Mouse (Mus musculus): ENCODE data around the gene Tpmt. TPM values are rescaled to one million over a fixed set of nuclear protein-coding genes. Genes with fewer than 3 reads are reported as not detected.
A peak's percentile ranks its signal among the peaks of the same experiment; 100 is the strongest.

Tpmt gene
- polyA plus RNA-seq, 1 experiment from 2014 or later, result 13.6 TPM

GRCm38 (mm10) chr13:47040061-47040460 lies 4.5 kb downstream of the Tpmt start:
- Histone ChIP-seq H3K4me3 (no peak overlapping the region), H3K27me3 (no peaks in the 10 kb centered on the region), H3K9me3 (replicated peaks) (no peaks in the 10 kb centered on the region), H3K4me1 (replicated peaks) (peaks cover 11% of the 10 kb centered on the region), H3K27ac (no peak overlapping the region), H3K4me2 (no peak overlapping the region), H3K36me3 (no peaks in the 10 kb centered on the region), H3K9ac (no peak overlapping the region)
- no peak for ATAC-seq (replicated peaks; ENCODE audit: insufficient number of reproducible peaks, insufficient read depth, low FRiP score, low read depth)
- 84% methylated on average over 5 of the region's 5 CpGs for WGBS

- ATAC-seq (replicated peaks; ENCODE audit: insufficient number of reproducible peaks, insufficient read depth, low FRiP score, low read depth), result no peak
- H3K27me3 ChIP-seq, result no peaks in the 10 kb centered on the region
- no peaks in the 10 kb centered on the region for H3K9me3 ChIP-seq (replicated peaks)
- no peak overlapping the region for H3K9ac ChIP-seq
- H3K4me1 ChIP-seq (replicated peaks), result no peaks in the 10 kb centered on the region
- no peaks in the 10 kb centered on the region for H3K36me3 ChIP-seq
- no peak overlapping the region for H3K4me2 ChIP-seq
- H3K4me3 ChIP-seq, result no peak overlapping the region
- no peak overlapping the region for H3K27ac ChIP-seq
- 81% methylated on average over 6 of the region's 6 CpGs for WGBS
These were observed 6.6 kb downstream of the Tpmt start for GRCm38 (mm10) chr13:47037946-47038345.

- 82% methylated on average over 4 of the region's 4 CpGs for WGBS
- H3K4me1 ChIP-seq (replicated peaks), result no peaks in the 10 kb centered on the region
- no peak overlapping the region for H3K4me3 ChIP-seq
- no peaks in the 10 kb centered on the region for H3K9me3 ChIP-seq (replicated peaks)
- H3K27me3 ChIP-seq, result no peaks in the 10 kb centered on the region
- ATAC-seq (replicated peaks; ENCODE audit: insufficient number of reproducible peaks, insufficient read depth, low FRiP score, low read depth), result no peak
- H3K9ac ChIP-seq, result no peak overlapping the region
- no peak overlapping the region for H3K27ac ChIP-seq
- no peaks in the 10 kb centered on the region for H3K36me3 ChIP-seq
- H3K4me2 ChIP-seq, result no peak overlapping the region
These were observed 10.9 kb downstream of the Tpmt start for GRCm38 (mm10) chr13:47033602-47034001.

GRCm38 (mm10) chr13:47030376-47031107 lies 14.0 kb downstream of the Tpmt start:
- Histone ChIP-seq H3K27ac (no peak overlapping the region), H3K27me3 (no peaks in the 10 kb centered on the region), H3K4me3 (no peak overlapping the region), H3K4me2 (no peak overlapping the region), H3K9me3 (replicated peaks) (no peaks in the 10 kb centered on the region), H3K36me3 (no peaks in the 10 kb centered on the region), H3K9ac (no peak overlapping the region), H3K4me1 (replicated peaks) (no peaks in the 10 kb centered on the region)
- no peak for ATAC-seq (replicated peaks; ENCODE audit: insufficient number of reproducible peaks, insufficient read depth, low FRiP score, low read depth)
- 90% methylated on average over 17 of the region's 17 CpGs for WGBS

- H3K4me1 ChIP-seq (replicated peaks), result no peaks in the 10 kb centered on the region
- H3K9ac ChIP-seq, result no peak overlapping the region
- no peak overlapping the region for H3K27ac ChIP-seq
- H3K4me2 ChIP-seq, result no peak overlapping the region
- WGBS, result 77% methylated on average over 7 of the region's 7 CpGs
- no peak for ATAC-seq (replicated peaks; ENCODE audit: insufficient number of reproducible peaks, insufficient read depth, low FRiP score, low read depth)
- no peaks in the 10 kb centered on the region for H3K9me3 ChIP-seq (replicated peaks)
- no peak overlapping the region for H3K4me3 ChIP-seq
- H3K27me3 ChIP-seq, result no peaks in the 10 kb centered on the region
- H3K36me3 ChIP-seq, result no peaks in the 10 kb centered on the region
These were observed 23.7 kb downstream of the Tpmt start for GRCm38 (mm10) chr13:47020798-47021197.

GRCm38 (mm10) chr13:47019774-47020173 lies 24.8 kb downstream of the Tpmt start:
- Histone ChIP-seq H3K9ac (no peak overlapping the region), H3K9me3 (replicated peaks) (no peaks in the 10 kb centered on the region), H3K27me3 (no peaks in the 10 kb centered on the region), H3K4me3 (no peak overlapping the region), H3K27ac (no peak overlapping the region), H3K36me3 (no peaks in the 10 kb centered on the region), H3K4me2 (no peak overlapping the region), H3K4me1 (replicated peaks) (peaks cover 4% of the 10 kb centered on the region; the same call in 1 of the 2 replicates)
- no peak for ATAC-seq (replicated peaks; ENCODE audit: insufficient number of reproducible peaks, insufficient read depth, low FRiP score, low read depth)
- WGBS, result 84% methylated on average over 7 of the region's 7 CpGs

- no peak for ATAC-seq (replicated peaks; ENCODE audit: insufficient number of reproducible peaks, insufficient read depth, low FRiP score, low read depth)
- Histone ChIP-seq H3K36me3 (no peaks in the 10 kb centered on the region), H3K9me3 (replicated peaks) (no peaks in the 10 kb centered on the region), H3K9ac (no peak overlapping the region), H3K27ac (no peak overlapping the region), H3K4me1 (replicated peaks) (peaks cover 15% of the 10 kb centered on the region), H3K4me3 (no peak overlapping the region), H3K27me3 (no peaks in the 10 kb centered on the region), H3K4me2 (no peak overlapping the region)
- WGBS, result 27% methylated on average over 5 of the region's 5 CpGs
These were observed 27.3 kb downstream of the Tpmt start for GRCm38 (mm10) chr13:47017259-47017658.

- H3K9me3 ChIP-seq (replicated peaks), result no peaks in the 10 kb centered on the region
- H3K9ac ChIP-seq, result no peak overlapping the region
- no peaks in the 10 kb centered on the region for H3K27me3 ChIP-seq
- peaks cover 15% of the 10 kb centered on the region for H3K4me1 ChIP-seq (replicated peaks)
- ATAC-seq (replicated peaks; ENCODE audit: insufficient number of reproducible peaks, insufficient read depth, low FRiP score, low read depth), result no peak
- H3K36me3 ChIP-seq, result no peaks in the 10 kb centered on the region
- 62% methylated on average over 5 of the region's 5 CpGs for WGBS
- peak overlapping the region; percentile 100 for H3K4me2 ChIP-seq
- peak overlapping the region; percentile 67 for H3K4me3 ChIP-seq
- H3K27ac ChIP-seq, result no peak overlapping the region
These were observed 29.4 kb downstream of the Tpmt start for GRCm38 (mm10) chr13:47015195-47015501.

- ATAC-seq (replicated peaks; ENCODE audit: insufficient number of reproducible peaks, insufficient read depth, low FRiP score, low read depth), result peak; percentile 78
- H3K36me3 ChIP-seq, result no peaks in the 10 kb centered on the region
- peak within 1 kb of the TSS; percentile 72 for H3K9ac ChIP-seq
- no peaks in the 10 kb centered on the region for H3K9me3 ChIP-seq (replicated peaks)
- 3% methylated on average over 73 of the region's 73 CpGs for WGBS
- H3K4me2 ChIP-seq, result peak within 1 kb of the TSS; percentile 100
- H3K27me3 ChIP-seq, result no peaks in the 10 kb centered on the region
- peaks cover 15% of the 10 kb centered on the region for H3K4me1 ChIP-seq (replicated peaks)
- H3K4me3 ChIP-seq, result peak within 1 kb of the TSS; percentile 67
- no peak within 1 kb of the TSS for H3K27ac ChIP-seq
These were observed 30.0 kb downstream of the Tpmt start, which contains the start of gene Nhlrc1 for GRCm38 (mm10) chr13:47014334-47015194. Nhlrc1 (minus strand) TSS chr13:47014850.

- Histone ChIP-seq H3K9me3 (replicated peaks) (no peaks in the 10 kb centered on the region), H3K36me3 (no peaks in the 10 kb centered on the region), H3K27me3 (no peaks in the 10 kb centered on the region), H3K4me1 (replicated peaks) (peaks cover 15% of the 10 kb centered on the region), H3K27ac (no peak overlapping the region), H3K9ac (peak overlapping the region; percentile 72; the same call in 1 of the 2 replicates), H3K4me2 (peak overlapping the region; percentile 100), H3K4me3 (peak overlapping the region; percentile 67)
- no peak for ATAC-seq (replicated peaks; ENCODE audit: insufficient number of reproducible peaks, insufficient read depth, low FRiP score, low read depth)
- 55% methylated on average over 10 of the region's 10 CpGs for WGBS
These were observed 30.8 kb downstream of the Tpmt start for GRCm38 (mm10) chr13:47013740-47014139.

GRCm38 (mm10) chr13:47001590-47001989 lies 42.9 kb downstream of the Tpmt start:
- no peaks in the 10 kb centered on the region for H3K4me1 ChIP-seq (replicated peaks)
- no peaks in the 10 kb centered on the region for H3K27me3 ChIP-seq
- no peaks in the 10 kb centered on the region for H3K9me3 ChIP-seq (replicated peaks)
- ATAC-seq (replicated peaks; ENCODE audit: insufficient number of reproducible peaks, insufficient read depth, low FRiP score, low read depth), result no peak
- no peak overlapping the region for H3K27ac ChIP-seq
- H3K36me3 ChIP-seq, result no peaks in the 10 kb centered on the region
- 90% methylated on average over 4 of the region's 4 CpGs for WGBS
- H3K9ac ChIP-seq, result no peak overlapping the region
- H3K4me2 ChIP-seq, result no peak overlapping the region
- H3K4me3 ChIP-seq, result no peak overlapping the region
